Mouse (Mus musculus): ENCODE results near the gene H2afj.

Gene H2afj

GRCm38 (mm10) chr6:136847267-136847666, 39.2 kb downstream of the H2afj start:
- no peak for DNase-seq (ENCODE audit: low spot score in 2 of 2)

DNA sequence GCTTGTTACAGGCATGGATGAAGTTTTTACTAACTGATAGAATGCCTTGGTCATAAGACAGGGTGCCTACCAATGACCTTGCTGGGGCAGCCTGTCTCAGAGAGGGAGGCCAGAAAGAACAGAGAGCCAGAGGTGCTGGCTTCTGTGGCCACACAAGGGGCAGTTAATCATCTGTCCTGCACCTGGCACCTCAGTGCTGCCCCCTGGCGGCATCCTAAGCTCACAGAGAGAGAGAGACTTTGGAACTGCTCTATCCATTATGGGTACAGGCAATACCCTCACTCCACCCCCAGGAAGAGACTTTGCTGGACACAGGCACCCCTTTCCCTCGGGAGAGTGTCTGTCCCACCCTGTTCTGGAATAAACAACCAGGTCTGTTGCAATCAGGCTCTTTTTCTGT, 39.7 kb downstream of the H2afj start:
- DNase-seq (ENCODE audit: low spot score in 2 of 2), result peak in 1 of 2 experiments; percentile 12

GRCm38 (mm10) chr6:136848399-136848798, 40.4 kb downstream of the H2afj start:
- DNase-seq (ENCODE audit: low spot score in 2 of 2), result no peak

- DNase-seq (ENCODE audit: low spot score in 2 of 2), result no peak
Measured at GRCm38 (mm10) chr6:136848971-136849370, 40.9 kb downstream of the H2afj start.

- DNase-seq (ENCODE audit: low spot score in 2 of 2), result no peak
Measured at GRCm38 (mm10) chr6:136850267-136850666, 42.2 kb downstream of the H2afj start.

DNA sequence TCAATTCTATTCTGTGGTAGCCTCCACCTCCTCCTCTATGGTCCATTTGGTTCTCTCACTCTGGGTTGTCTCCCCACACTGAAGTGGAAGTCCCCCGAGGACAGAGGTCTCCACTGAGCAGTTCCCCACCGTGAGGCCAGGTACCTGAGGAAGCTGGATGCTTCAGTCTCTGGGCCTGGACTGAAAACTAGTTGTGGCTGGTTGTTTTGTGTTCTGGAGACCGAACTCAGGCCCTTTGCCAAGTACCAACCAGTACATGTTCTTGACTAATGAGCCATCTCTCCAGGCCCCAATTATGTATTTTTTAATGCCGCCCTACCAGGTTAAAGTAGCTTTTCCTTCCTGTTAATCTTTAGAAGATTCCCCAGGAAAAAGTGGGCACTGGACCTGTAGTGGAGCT, 44.3 kb downstream of the H2afj start:
- no peak for DNase-seq (ENCODE audit: low spot score in 2 of 2)

GRCm38 (mm10) chr6:136852762-136853161, 44.7 kb downstream of the H2afj start:
- no peak for DNase-seq (ENCODE audit: low spot score in 2 of 2)

- no peak for DNase-seq (ENCODE audit: low spot score in 2 of 2)
Measured at GRCm38 (mm10) chr6:136854361-136854781, 46.3 kb downstream of the H2afj start.

DNA sequence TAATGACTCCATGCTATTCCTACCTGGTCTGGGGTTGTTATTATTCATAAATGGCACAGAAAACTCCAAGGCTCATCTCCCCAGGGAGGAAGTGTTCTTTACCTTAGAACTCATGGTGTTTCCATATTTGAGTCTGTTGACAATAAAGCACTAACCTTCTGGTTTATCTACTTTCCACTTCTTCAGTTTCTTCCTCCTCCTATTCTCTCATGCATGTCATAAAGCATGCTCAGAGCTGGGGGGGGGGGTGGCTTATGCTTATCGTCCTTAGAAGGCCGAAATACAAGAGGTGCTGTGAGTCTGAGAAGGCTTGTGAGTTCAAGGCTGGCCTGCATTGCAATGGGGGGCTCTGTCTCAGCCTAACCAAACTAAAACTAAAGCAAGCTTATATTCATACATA, 47.1 kb downstream of the H2afj start:
- no peak for DNase-seq (ENCODE audit: low spot score in 2 of 2)

GRCm38 (mm10) chr6:136856071-136856636, 48.1 kb downstream of the H2afj start:
- no peak for DNase-seq (ENCODE audit: low spot score in 2 of 2)

GRCm38 (mm10) chr6:136857186-136857872, 49.3 kb downstream of the H2afj start, which contains the start of gene Art4:
Art4 (minus strand) TSS chr6:136857733.
- DNase-seq (ENCODE audit: low spot score in 2 of 2), result no peak

DNA sequence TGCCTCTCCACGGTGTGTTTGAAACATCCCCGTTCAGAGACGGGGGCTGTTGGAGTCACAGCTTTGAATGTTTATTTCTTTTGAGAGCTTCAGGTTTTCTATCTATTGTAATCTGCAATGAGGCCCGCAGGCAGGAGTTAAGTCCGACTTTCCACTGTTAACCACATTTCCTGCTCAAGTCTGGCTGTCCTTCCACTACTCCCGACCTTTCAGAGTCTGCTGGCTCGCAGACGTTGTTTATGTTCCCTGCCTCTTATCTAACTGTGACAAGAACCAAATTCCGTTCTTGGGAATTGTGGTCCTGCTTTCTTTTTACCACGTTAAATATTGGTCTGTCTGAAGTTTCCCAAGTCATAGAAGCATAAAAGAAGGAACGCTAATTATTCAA, 49.8 kb downstream of the H2afj start:
- DNase-seq (ENCODE audit: low spot score in 2 of 2), result no peak

DNA sequence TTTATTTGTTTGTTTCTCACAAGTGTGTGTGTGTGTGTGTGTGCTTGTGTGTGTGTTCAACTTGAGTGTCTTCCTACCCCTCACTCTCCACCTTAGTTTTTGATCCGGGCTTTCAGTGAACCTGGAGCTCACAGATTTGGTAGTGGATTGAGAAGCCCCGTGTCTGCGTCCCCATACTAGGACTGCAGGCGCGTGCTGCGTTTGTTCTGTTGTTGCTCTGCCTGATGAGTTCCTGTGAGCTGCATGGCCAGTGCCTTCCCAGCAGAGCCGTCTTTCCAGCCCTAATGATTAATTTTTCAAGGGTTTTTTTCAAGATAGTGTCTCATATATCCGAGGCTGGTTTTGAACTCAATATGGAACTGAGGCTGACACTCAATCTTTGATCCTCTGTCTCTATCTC, 50.4 kb downstream of the H2afj start:
- DNase-seq (ENCODE audit: low spot score in 2 of 2), result no peak

Measured in right cerebral cortex, postnatal 36 days (tissue).